Comparison of ENCODE assay signal across 24 mouse cellular contexts in the genomic region with DNA sequence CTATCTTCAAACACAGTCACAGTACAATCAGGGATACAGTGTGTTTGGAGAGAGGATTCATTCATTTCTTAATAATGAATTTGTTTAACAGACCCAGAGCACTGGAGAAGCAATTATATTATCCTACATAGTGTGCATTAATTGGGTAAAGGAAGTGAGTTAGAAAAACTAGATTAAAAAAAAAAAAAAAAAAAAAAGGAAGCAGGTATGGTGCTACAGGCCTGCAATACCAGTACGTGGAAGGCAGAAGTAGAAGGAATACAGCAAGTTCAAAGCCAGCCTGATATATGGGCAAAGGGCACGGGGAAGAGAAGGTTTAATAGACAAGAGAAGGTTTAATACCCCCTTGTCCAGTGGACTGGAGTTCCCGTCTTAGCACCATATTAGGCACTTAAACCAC. TPM values are rescaled to one million over a fixed set of nuclear protein-coding genes. Genes with fewer than 3 reads are reported as not detected.
DNase-seq lines count a peak whose midpoint lies in the region; ATAC-seq lines count a peak whose summit lies in the region.
"Had no signal": no experiment of that assay in that cellular context is flagged by ENCODE, and none has a peak within 500 bp of the region (broad histone marks: within the 10 kb centered on the region; RNA-seq: fewer than 3 reads in every experiment).

No protein-coding gene starts in this region.

- 83% methylated on average over 3 of the region's 3 CpGs for WGBS in heart, embryonic 10.5 days
- 77% methylated on average over 3 of the region's 3 CpGs for WGBS in heart, embryonic 13.5 days
- 85% methylated on average over 3 of the region's 3 CpGs for WGBS in heart, embryonic 16.5 days

- H3K4me1 ChIP-seq in heart, embryonic 10.5 days, result peaks cover 9% of the 10 kb centered on the region
- peaks cover 23% of the 10 kb centered on the region for H3K4me1 ChIP-seq in heart, embryonic 13.5 days
- H3K4me1 ChIP-seq in heart, embryonic 16.5 days (ENCODE audit: control insufficient read depth, insufficient read depth, low read length), result peaks cover 9% of the 10 kb centered on the region
- H3K4me1 ChIP-seq: hindbrain, embryonic 15.5 days; kidney, embryonic 15.5 days had no signal

- no peaks in the 10 kb centered on the region for H3K27me3 ChIP-seq in heart, embryonic 10.5 days (ENCODE audit: insufficient read depth, poor library complexity, severe bottlenecking)
- H3K27me3 ChIP-seq in heart, embryonic 13.5 days (replicated peaks), result no peaks in the 10 kb centered on the region
- H3K27me3 ChIP-seq in heart, embryonic 16.5 days (ENCODE audit: control insufficient read depth, insufficient read depth, low read length), result no peaks in the 10 kb centered on the region
- H3K27me3 ChIP-seq: forebrain, embryonic 13.5 days; hindbrain, embryonic 12.5 days; hindbrain, embryonic 15.5 days; kidney, embryonic 15.5 days had no signal

- no peaks in the 10 kb centered on the region for H3K36me3 ChIP-seq in heart, embryonic 10.5 days
- H3K36me3 ChIP-seq in heart, embryonic 13.5 days, result no peaks in the 10 kb centered on the region
- no peaks in the 10 kb centered on the region for H3K36me3 ChIP-seq in heart, embryonic 16.5 days (ENCODE audit: control insufficient read depth, insufficient read depth)
- H3K36me3 ChIP-seq: forebrain, embryonic 10.5 days; hindbrain, embryonic 12.5 days; kidney, embryonic 15.5 days had no signal

- no peak overlapping the region for H3K9ac ChIP-seq in heart, embryonic 13.5 days
- H3K9ac ChIP-seq in heart, embryonic 16.5 days (ENCODE audit: low read length), result no peak overlapping the region
- H3K9ac ChIP-seq: forebrain, embryonic 13.5 days; hindbrain, embryonic 12.5 days; hindbrain, embryonic 15.5 days; kidney, embryonic 15.5 days had no signal

- H3K4me3 ChIP-seq in heart, embryonic 10.5 days, result no peak overlapping the region
- no peak overlapping the region for H3K4me3 ChIP-seq in heart, embryonic 13.5 days
- H3K4me3 ChIP-seq in heart, embryonic 16.5 days (ENCODE audit: low read length), result no peak overlapping the region
- H3K4me3 ChIP-seq: forebrain, embryonic 10.5 days; forebrain, embryonic 13.5 days; heart, adult 2 months; hindbrain, embryonic 12.5 days; hindbrain, embryonic 15.5 days; kidney, embryonic 15.5 days had no signal

- ATAC-seq in heart, embryonic 13.5 days (ENCODE audit: extremely low read depth, insufficient number of reproducible peaks, low FRiP score, low TSS enrichment), result no peak
- no peak for ATAC-seq in heart, embryonic 16.5 days (replicated peaks; ENCODE audit: extremely low read depth, insufficient read depth, low FRiP score)
- ATAC-seq: forebrain, embryonic 13.5 days; forebrain, embryonic 16.5 days; intestine, postnatal 0 days had no signal

- no peak for DNase-seq in heart, embryonic 10.5 days (ENCODE audit: low spot score)
- no peak for DNase-seq in heart, postnatal 25 days (ENCODE audit: low spot score)
- no peak for DNase-seq in heart, adult 18-20 months
- no peak for DNase-seq in heart, adult 8-10 months (ENCODE audit: low spot score)
- DNase-seq in right cerebral cortex, postnatal 25 days, result no peak
- DNase-seq: adrenal gland, postnatal 10 days; adrenal gland, postnatal 36 days; B cell, adult 2 months; cerebellum, adult 18-20 months; cerebellum, adult 9-10 months; cerebellum, postnatal 14 days; gastrocnemius, postnatal 25 days; heart, adult 2 months; kidney, adult 2 months had no signal

- H3K4me2 ChIP-seq in heart, embryonic 13.5 days, result no peak overlapping the region
- H3K4me2 ChIP-seq in heart, embryonic 16.5 days (ENCODE audit: low read depth, low read length), result no peak overlapping the region
- H3K4me2 ChIP-seq: forebrain, embryonic 13.5 days; hindbrain, embryonic 12.5 days; hindbrain, embryonic 15.5 days; kidney, embryonic 15.5 days had no signal

- H3K27ac ChIP-seq in heart, embryonic 10.5 days, result 0 out of 2 replicates have a peak overlapping the region, but pooled peaks have one; percentile 17
- peak overlapping the region; percentile 87 for H3K27ac ChIP-seq in heart, embryonic 13.5 days (replicated peaks)
- peak overlapping the region; percentile 93 for H3K27ac ChIP-seq in heart, embryonic 16.5 days (ENCODE audit: low read length)
- H3K27ac ChIP-seq: forebrain, embryonic 10.5 days; forebrain, embryonic 13.5 days; hindbrain, embryonic 12.5 days; hindbrain, embryonic 15.5 days; kidney, embryonic 15.5 days had no signal

- intact Hi-C loops in heart, postnatal 25 days (cut with DNase I), result no loop called here

- no peaks in the 10 kb centered on the region for H3K9me3 ChIP-seq in heart, embryonic 10.5 days
- H3K9me3 ChIP-seq in heart, embryonic 13.5 days, result no peaks in the 10 kb centered on the region
- H3K9me3 ChIP-seq in heart, embryonic 16.5 days (replicated peaks; ENCODE audit: control insufficient read depth, low read length), result no peaks in the 10 kb centered on the region
- H3K9me3 ChIP-seq: forebrain, embryonic 10.5 days; forebrain, embryonic 13.5 days; hindbrain, embryonic 12.5 days; hindbrain, embryonic 15.5 days; kidney, embryonic 15.5 days had no signal

RNA-seq across cellular contexts. Expression of a gene that starts 46.5 kb away (rescaled TPM):
- 0.39 and 0.45 TPM in 2 replicates for polyA plus RNA-seq in heart, embryonic 10.5 days (2016; fragmentation: Nextera tagmentation; extraction: Ambion mirVana)
- total RNA-seq in heart, postnatal 25 days (2021), result 1 to 10 TPM; 1.8 to 2.3 TPM
- 0.19 and 0.23 TPM in 2 replicates for polyA plus RNA-seq in heart, embryonic 13.5 days (2015; fragmentation: Nextera tagmentation; extraction: Ambion mirVana)
- 1 to 10 TPM; 1.5 to 1.9 TPM for total RNA-seq in heart, adult 18-20 months (2021)
- polyA plus RNA-seq in heart, embryonic 16.5 days (2015; fragmentation: Nextera tagmentation; extraction: Ambion mirVana), result 0.11 and 0.18 TPM in 2 replicates
- total RNA-seq in heart, adult 8-10 months (2022), result 1 to 10 TPM; 1.5 to 2.4 (median 1.7) TPM
- total RNA-seq: hematopoietic stem cell, adult 5-6 weeks had no signal
- polyA plus RNA-seq: forebrain, embryonic 10.5 days had no signal

Comparison
In these comparisons a context has a peak if more than half of its experiments do, and no peak if none do; other contexts are left out.
1. H3K27ac ChIP-seq: peak in every context shown above with its lines; median percentile 93 in heart, embryonic 16.5 days; 87 in heart, embryonic 13.5 days; 17 in heart, embryonic 10.5 days.